Mouse (Mus musculus) urinary bladder, postnatal 0 days (tissue): ENCODE data around the gene Htr2a. TPM values are rescaled to one million over a fixed set of nuclear protein-coding genes. Genes with fewer than 3 reads are reported as not detected.

Source experiments
- polyA plus RNA-seq: library from polyadenylated mRNA; unstranded; fragments of >200 nt; fragmentation: Nextera tagmentation; extraction: Ambion mirVana; gene quantifications from 2 replicates; pipeline ENCODE4 v1.2.1, GENCODE M21; 2015

The Htr2a gene
- 0.29 and 0.35 TPM in 2 replicates for polyA plus RNA-seq

GRCm38 (mm10) chr14:74640819-74641381, at the start of gene Htr2a:
Gene Htr2a, plus strand, starts transcription at chr14:74640840.

GRCm38 (mm10) chr14:74732079-74732783, 91.6 kb downstream of the Htr2a start, which contains the start of gene Esd:
Gene Esd, plus strand, starts transcription at chr14:74732297.

Other genes starting within 250 kb of the Htr2a start
- gene Esd, start 91.5 kb downstream of the Htr2a start, polyA plus RNA-seq: 351 and 375 TPM in 2 replicates